Mouse (Mus musculus) stomach, postnatal 0 days (tissue): ENCODE data around the gene Scaf4. TPM values are rescaled to one million over a fixed set of nuclear protein-coding genes. Genes with fewer than 3 reads are reported as not detected.

Experiments
- ATAC-seq: fragments of 200-750 bp; cut with Nextera tagmentation; 2 replicates; pipeline ENCODE4 v1.8.0; 2017; ENCODE audit not compliant: low FRiP score, low TSS enrichment
- DNase-seq: peaks from one replicate; pipeline ENCODE4 v3.0.0-alpha.2; 2016; ENCODE audit warnings: low spot score
- H3K27ac ChIP-seq: fragments of 300-500 bp; sonication (generic); replicated peaks from 2 replicates; pipeline ENCODE4 v1.5.1; 2014; ENCODE audit warnings: mild to moderate bottlenecking, control low read depth
- H3K27me3 ChIP-seq: fragments of 300-500 bp; sonication (generic); 2 replicates; pipeline ENCODE4 v1.6.1; 2014; ENCODE audit warnings: low read length; ENCODE audit not compliant: control insufficient read depth, insufficient read depth
- H3K36me3 ChIP-seq: fragments of 300-500 bp; sonication (generic); 2 replicates; pipeline ENCODE4 v1.6.1; 2014; ENCODE audit warnings: low read length, mixed read lengths; ENCODE audit not compliant: control insufficient read depth, insufficient read depth
- H3K4me1 ChIP-seq: fragments of 300-500 bp; sonication (generic); replicated peaks from 2 replicates; pipeline ENCODE4 v1.6.1; 2014; ENCODE audit warnings: antibody characterized with exemption; ENCODE audit not compliant: control insufficient read depth, insufficient read depth
- H3K4me2 ChIP-seq: fragments of 300-500 bp; sonication (generic); replicated peaks from 2 replicates; pipeline ENCODE4 v1.6.1; 2014; ENCODE audit warnings: low read depth, mild to moderate bottlenecking, control low read depth, moderate library complexity
- H3K4me3 ChIP-seq: fragments of 300-500 bp; sonication (generic); 2 replicates; pipeline ENCODE4 v1.5.1; 2014; ENCODE audit warnings: low read depth, low read length, control low read depth
- H3K9ac ChIP-seq: fragments of 300-500 bp; sonication (generic); 2 replicates; pipeline ENCODE4 v1.6.1; 2014; ENCODE audit warnings: mild to moderate bottlenecking, low read length, control low read depth, mixed read lengths
- H3K9me3 ChIP-seq: fragments of 300-500 bp; sonication (generic); 2 replicates; pipeline ENCODE4 v1.6.1; 2016; ENCODE audit warnings: low read length; ENCODE audit not compliant: control insufficient read depth
- CTCF ChIP-seq: IDR thresholded peaks from 2 replicates; pipeline ENCODE4 v1.5.1; 2016; ENCODE audit warnings: antibody characterized with exemption, low read depth, mild to moderate bottlenecking, moderate library complexity
- EP300 ChIP-seq: optimal IDR thresholded peaks from 2 replicates; pipeline ENCODE3; 2016; ENCODE audit warnings: antibody characterized with exemption
- WGBS: fragments of 180-500 bp; shearing (Covaris S2); extraction: QIAGEN DNeasy Blood & Tissue Kit; methylation state at CpG from one replicate; pipeline ENCODE4 v1.1.7; 2014; 5-methylcytosine and 5-hydroxymethylcytosine counted together
- polyA plus RNA-seq: library from polyadenylated mRNA; unstranded; fragments of >200 nt; fragmentation: Nextera tagmentation; extraction: Ambion mirVana; gene quantifications from 2 replicates; pipeline ENCODE4 v1.2.1, GENCODE M21; 2015

The Scaf4 gene
- polyA plus RNA-seq, 1 experiment from 2014 or later, result 8.3 TPM

GRCm38 (mm10) chr16:90196688-90197240 lies 87.5 kb downstream of the Scaf4 start:
- ATAC-seq, result peak; percentile 63

DNA sequence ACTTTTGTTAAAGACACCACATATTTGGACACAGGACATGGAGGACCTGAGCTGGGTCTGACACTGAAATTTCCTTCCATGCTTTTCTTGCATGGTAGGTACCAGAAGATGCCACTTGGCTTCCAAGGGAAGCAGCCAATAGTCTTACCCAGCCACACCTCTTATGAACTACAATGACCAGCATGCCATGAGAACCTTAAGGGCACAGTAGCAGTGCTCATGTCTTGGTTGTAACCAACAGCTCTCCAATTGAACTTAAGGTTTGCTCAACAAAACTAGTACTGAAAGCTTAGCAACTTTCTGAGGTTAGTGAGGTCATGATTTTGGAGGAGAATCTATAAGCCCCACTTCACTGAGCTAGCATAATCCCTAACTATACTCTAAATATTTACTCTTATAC lies 90.6 kb downstream of the Scaf4 start:
- H3K4me2 ChIP-seq, result no peak overlapping the region
- DNase-seq (no peak), ATAC-seq (no peak)
- 0 out of 2 replicates have a peak, but pooled peaks cover 3% of the 10 kb centered on the region for H3K4me1 ChIP-seq
- TF ChIP-seq EP300 (no peak), CTCF (no peak)
- no peaks in the 10 kb centered on the region for H3K36me3 ChIP-seq
- H3K27me3 ChIP-seq, result no peaks in the 10 kb centered on the region
- no peak overlapping the region for H3K9ac ChIP-seq
- no peaks in the 10 kb centered on the region for H3K9me3 ChIP-seq
- H3K27ac ChIP-seq, result no peak overlapping the region
- H3K4me3 ChIP-seq, result no peak overlapping the region

More at GRCm38 (mm10) chr16:90196688-90197240, 87.5 kb downstream of the Scaf4 start:
- no peaks in the 10 kb centered on the region for H3K27me3 ChIP-seq
- no peak for TF ChIP-seq CTCF
- TF ChIP-seq EP300, result no peak
- H3K4me3 ChIP-seq, result no peak overlapping the region
- H3K9ac ChIP-seq, result no peak overlapping the region
- H3K27ac ChIP-seq, result peak overlapping the region; percentile 77
- WGBS, result 58% methylated on average over 7 of the region's 7 CpGs
- H3K36me3 ChIP-seq, result no peaks in the 10 kb centered on the region
- H3K4me2 ChIP-seq, result no peak overlapping the region
- DNase-seq, result peak; percentile 30
- H3K4me1 ChIP-seq, result 0 out of 2 replicates have a peak, but pooled peaks cover 3% of the 10 kb centered on the region
- no peaks in the 10 kb centered on the region for H3K9me3 ChIP-seq

DNA sequence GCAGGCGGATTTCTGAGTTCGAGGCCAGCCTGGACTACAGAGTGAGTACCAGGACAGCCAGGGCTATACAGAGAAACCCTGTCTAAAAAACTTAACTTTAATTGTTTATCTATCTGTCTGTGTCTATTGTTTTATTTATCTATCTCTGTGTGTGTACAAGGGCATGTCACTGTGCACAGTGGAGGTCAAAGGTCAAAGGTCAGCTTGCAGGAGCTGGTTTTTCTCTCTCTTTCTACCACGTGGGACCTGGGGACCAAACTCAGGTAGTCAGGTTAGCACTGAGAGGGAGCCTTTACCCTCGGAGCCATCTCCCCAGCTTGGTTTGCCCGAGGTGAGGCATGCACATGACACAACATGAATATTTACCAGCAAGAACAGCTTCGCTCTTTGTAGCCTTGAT lies 93.0 kb downstream of the Scaf4 start:
- DNase-seq (no peak), ATAC-seq (no peak)
- Histone ChIP-seq H3K9ac (no peak overlapping the region), H3K36me3 (no peaks in the 10 kb centered on the region), H3K4me2 (no peak overlapping the region), H3K27ac (no peak overlapping the region), H3K9me3 (no peaks in the 10 kb centered on the region), H3K4me3 (no peak overlapping the region), H3K27me3 (no peaks in the 10 kb centered on the region), H3K4me1 (no peaks in the 10 kb centered on the region)
- no peak for TF ChIP-seq CTCF
- TF ChIP-seq EP300, result no peak
- WGBS, result 67% methylated on average over 6 of the region's 6 CpGs

GRCm38 (mm10) chr16:90187453-90187852 lies 96.8 kb downstream of the Scaf4 start:
- peak; percentile 77 for ATAC-seq
- H3K9ac ChIP-seq, result no peak overlapping the region

GRCm38 (mm10) chr16:90185928-90186588 lies 98.2 kb downstream of the Scaf4 start:
- TF ChIP-seq CTCF (peak; percentile 94), EP300 (no peak)
- WGBS, result 43% methylated on average over 8 of the region's 8 CpGs
- no peak overlapping the region for H3K9ac ChIP-seq
- H3K27me3 ChIP-seq, result no peaks in the 10 kb centered on the region
- H3K9me3 ChIP-seq, result no peaks in the 10 kb centered on the region
- H3K4me1 ChIP-seq, result no peaks in the 10 kb centered on the region
- no peak overlapping the region for H3K4me2 ChIP-seq
- no peak overlapping the region for H3K27ac ChIP-seq
- DNase-seq (peak; percentile 74), ATAC-seq (no peak)
- no peak overlapping the region for H3K4me3 ChIP-seq
- H3K36me3 ChIP-seq, result no peaks in the 10 kb centered on the region

More at GRCm38 (mm10) chr16:90187453-90187852, 96.8 kb downstream of the Scaf4 start:
- no peaks in the 10 kb centered on the region for H3K4me1 ChIP-seq
- H3K36me3 ChIP-seq, result no peaks in the 10 kb centered on the region
- H3K9me3 ChIP-seq, result no peaks in the 10 kb centered on the region
- H3K27me3 ChIP-seq, result no peaks in the 10 kb centered on the region
- H3K4me2 ChIP-seq, result no peak overlapping the region
- no peak overlapping the region for H3K27ac ChIP-seq
- DNase-seq, result peak; percentile 74
- WGBS, result 27% methylated on average over 13 of the region's 13 CpGs
- no peak for TF ChIP-seq EP300
- peak; percentile 75 for TF ChIP-seq CTCF
- no peak overlapping the region for H3K4me3 ChIP-seq

DNA sequence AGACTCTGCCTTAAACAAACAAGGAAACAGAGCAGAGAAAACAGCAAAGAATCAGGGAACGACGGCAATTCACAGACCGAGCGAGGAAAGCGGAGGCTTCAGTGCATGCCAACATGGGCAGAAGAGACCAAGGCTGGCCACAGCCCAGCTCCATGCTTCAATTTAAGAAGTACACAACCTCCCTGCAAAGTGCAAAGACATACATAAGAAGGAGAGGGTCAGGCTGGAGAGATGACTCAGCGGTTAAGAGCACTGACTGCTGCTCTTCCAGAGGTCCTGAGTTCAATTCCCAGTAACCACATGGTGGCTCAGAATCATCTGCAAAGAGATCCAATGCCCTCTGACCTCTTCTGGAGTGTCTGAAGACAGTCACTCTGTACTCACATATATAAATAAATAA lies 100.2 kb downstream of the Scaf4 start:
- WGBS, result 84% methylated on average over 6 of the region's 6 CpGs
- no peak overlapping the region for H3K9ac ChIP-seq
- H3K27me3 ChIP-seq, result no peaks in the 10 kb centered on the region
- no peaks in the 10 kb centered on the region for H3K36me3 ChIP-seq
- DNase-seq, result no peak
- TF ChIP-seq EP300 (no peak), CTCF (no peak)
- no peak overlapping the region for H3K4me3 ChIP-seq
- H3K4me1 ChIP-seq, result no peaks in the 10 kb centered on the region
- H3K9me3 ChIP-seq, result no peaks in the 10 kb centered on the region
- no peak for ATAC-seq
- H3K4me2 ChIP-seq, result no peak overlapping the region
- no peak overlapping the region for H3K27ac ChIP-seq
